In the genomic region with DNA sequence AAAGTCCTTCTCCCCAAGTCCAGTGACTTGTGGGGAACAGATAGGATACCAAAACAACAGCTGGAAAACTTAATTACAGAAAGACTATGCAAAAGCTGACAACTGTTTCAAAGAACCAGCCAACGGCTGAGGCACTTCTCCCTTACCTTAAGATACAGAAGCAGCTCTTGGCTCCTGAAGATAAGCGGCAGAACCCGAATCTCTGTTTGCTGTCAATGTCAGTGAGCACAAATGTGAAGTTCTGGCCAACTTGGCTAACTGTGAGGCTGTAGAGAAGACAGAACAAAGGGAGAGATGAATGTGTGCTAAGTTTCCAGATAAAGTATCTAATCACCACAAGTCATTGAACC, we compare ENCODE assay signal across 15 mouse cellular contexts.
DNase-seq lines count a peak whose midpoint lies in the region; ATAC-seq and TF ChIP-seq lines count a peak whose summit lies in the region.
"Had no signal": no experiment of that assay in that cellular context is flagged by ENCODE, and none has a peak within 500 bp of the region (broad histone marks: within the 10 kb centered on the region; RNA-seq: fewer than 3 reads in every experiment).

No protein-coding gene starts in this region.

- TF ChIP-seq RAD21 in MEL (IDR thresholded peaks at IDR 0.05; ENCODE audit: low read depth, low read length): no peak

- H3K9ac ChIP-seq in MEL (ENCODE audit: control insufficient read depth, low read depth, low read length, poor library complexity, severe bottlenecking): 0 out of 2 replicates have a peak overlapping the region, but pooled peaks have one; percentile 28
- peak overlapping the region; percentile 30; the same call in 1 of the 2 replicates for H3K9ac ChIP-seq in liver, embryonic 15.5 days
- H3K9ac ChIP-seq: limb, embryonic 15.5 days had no signal

- H3K4me3 ChIP-seq in G1E (ENCODE audit: low read depth, low read length) (no peak overlapping the region; the same call in 1 of the 2 replicates), MEL (ENCODE audit: control insufficient read depth in 1 of 2, insufficient read depth in 1 of 2, low read depth in 2 of 2, low read length in 2 of 2) (no peak overlapping the region)
- peak overlapping the region; percentile 33 for H3K4me3 ChIP-seq in erythroblast, embryonic 14.5 days (replicated peaks)
- H3K4me3 ChIP-seq in liver, embryonic 15.5 days (replicated peaks): no peak overlapping the region
- H3K4me3 ChIP-seq: heart, embryonic 10.5 days; limb, embryonic 15.5 days had no signal

- H3K9me3 ChIP-seq in G1E (replicated peaks) (no peaks in the 10 kb centered on the region), MEL (replicated peaks; ENCODE audit: insufficient read depth, low read length) (no peaks in the 10 kb centered on the region)
- H3K9me3 ChIP-seq in erythroblast, embryonic 14.5 days (ENCODE audit: control insufficient read depth, low read length): no peaks in the 10 kb centered on the region
- no peaks in the 10 kb centered on the region for H3K9me3 ChIP-seq in liver, embryonic 15.5 days (replicated peaks)
- H3K9me3 ChIP-seq: heart, embryonic 10.5 days; limb, embryonic 15.5 days had no signal

- H3K27me3 ChIP-seq in G1E (ENCODE audit: insufficient read depth, low read length) (no peaks in the 10 kb centered on the region), MEL (ENCODE audit: control insufficient read depth in 1 of 2, insufficient read depth in 2 of 2, low read length in 2 of 2) (no peaks in the 10 kb centered on the region)
- no peaks in the 10 kb centered on the region for H3K27me3 ChIP-seq in erythroblast, embryonic 14.5 days (ENCODE audit: control insufficient read depth)
- no peaks in the 10 kb centered on the region for H3K27me3 ChIP-seq in liver, embryonic 15.5 days
- H3K27me3 ChIP-seq: limb, embryonic 15.5 days had no signal

- no peak for DNase-seq in G1E (ENCODE audit: low spot score)
- DNase-seq in MEL (ENCODE audit: low read depth, low spot score): peak; percentile 92
- DNase-seq in thymus, postnatal 0 days (ENCODE audit: low spot score): no peak
- DNase-seq in kidney, adult 8-10 months: no peak
- no peak for DNase-seq in kidney, postnatal 36 days
- DNase-seq: adrenal gland, adult 2 months; cerebellum, adult 18-20 months; kidney, adult 18-20 months; lung, postnatal 14 days; thymus, postnatal 36 days had no signal

- H3K4me1 ChIP-seq in G1E (ENCODE audit: insufficient read depth, low read depth, low read length) (peaks cover 65% of the 10 kb centered on the region), MEL (ENCODE audit: control insufficient read depth in 1 of 2, insufficient read depth in 2 of 2, low read length in 2 of 2) (peaks cover 38 to 49% of the 10 kb centered on the region in 2 experiments)
- peaks cover 68% of the 10 kb centered on the region for H3K4me1 ChIP-seq in erythroblast, embryonic 14.5 days (ENCODE audit: control insufficient read depth)
- H3K4me1 ChIP-seq in liver, embryonic 15.5 days (replicated peaks): peaks cover 54% of the 10 kb centered on the region
- H3K4me1 ChIP-seq: limb, embryonic 15.5 days had no signal

- 5% methylated on average over 3 of the region's 3 CpGs for WGBS in liver, embryonic 15.5 days (ENCODE audit: insufficient replicate concordance)

- no peak for TF ChIP-seq CTCF in G1E (IDR thresholded peaks at IDR 0.05; ENCODE audit: low read depth, low read length)
- no peak for TF ChIP-seq CTCF in MEL (IDR thresholded peaks at IDR 0.05 in 2 of 3, conservative IDR thresholded peaks at IDR 0.05 in 1 of 3; ENCODE audit: control insufficient read depth in 1 of 3, insufficient read depth in 1 of 3, low read depth in 2 of 3, low read length in 3 of 3, poor library complexity in 1 of 3, severe bottlenecking in 1 of 3)

- H3K4me2 ChIP-seq in liver, embryonic 15.5 days: peak overlapping the region; percentile 57
- H3K4me2 ChIP-seq: limb, embryonic 15.5 days; midbrain, embryonic 11.5 days had no signal

- H3K36me3 ChIP-seq in G1E (replicated peaks) (peaks cover 18% of the 10 kb centered on the region), MEL (ENCODE audit: control insufficient read depth in 1 of 2, insufficient read depth in 2 of 2, low read length in 2 of 2) (peaks cover 0 to 60% of the 10 kb centered on the region in 2 experiments; a peak in 2 of 4 replicates)
- peaks cover 44% of the 10 kb centered on the region for H3K36me3 ChIP-seq in erythroblast, embryonic 14.5 days (ENCODE audit: control insufficient read depth)
- H3K36me3 ChIP-seq in liver, embryonic 15.5 days (replicated peaks): 0 out of 2 replicates have a peak, but pooled peaks cover 4% of the 10 kb centered on the region
- H3K36me3 ChIP-seq: heart, embryonic 10.5 days; limb, embryonic 15.5 days had no signal

- H3K27ac ChIP-seq in MEL (ENCODE audit: control insufficient read depth, low read depth, low read length): peak overlapping the region; percentile 98
- peak overlapping the region; percentile 82 for H3K27ac ChIP-seq in liver, embryonic 15.5 days (replicated peaks)
- H3K27ac ChIP-seq: limb, embryonic 15.5 days had no signal

- no peak for TF ChIP-seq POLR2A in MEL (IDR thresholded peaks at IDR 0.05; ENCODE audit: control insufficient read depth in 1 of 2, insufficient read depth in 1 of 2, low read depth in 1 of 2, low read length in 2 of 2, poor library complexity in 1 of 2)

- no peaks in the 10 kb centered on the region for H3K79me2 ChIP-seq in MEL (ENCODE audit: control insufficient read depth, insufficient read depth, low read length, poor library complexity)

- peak; percentile 84 for ATAC-seq in G1E (ENCODE audit: extremely low read depth, insufficient number of reproducible peaks, low FRiP score, poor library complexity, severe bottlenecking)
- peak; percentile 87 for ATAC-seq in liver, embryonic 15.5 days (ENCODE audit: insufficient read depth)

- TF ChIP-seq EP300 in MEL (IDR thresholded peaks at IDR 0.05; ENCODE audit: low read depth in 1 of 2, low read length in 2 of 2): peak; percentile 85 to 89

TF ChIP-seq in MEL, 35 proteins besides CTCF, POLR2A, EP300 and RAD21:
- TF ChIP-seq SIN3A (IDR thresholded peaks at IDR 0.05; ENCODE audit: low read length) (peak; percentile 80), ZKSCAN1 (IDR thresholded peaks at IDR 0.05; ENCODE audit: low read depth, low read length) (no peak), ETS1 (IDR thresholded peaks at IDR 0.05; ENCODE audit: low read depth, low read length) (peak; percentile 87), TBP (IDR thresholded peaks at IDR 0.05; ENCODE audit: low read depth, low read length) (peak; percentile 89), MYC (IDR thresholded peaks at IDR 0.05; ENCODE audit: low read depth, low read length) (0 out of 2 replicates have a peak, but pooled peaks have one; percentile 48), UBTF (IDR thresholded peaks at IDR 0.05; ENCODE audit: borderline replicate concordance, insufficient read depth, low read depth, low read length) (0 out of 2 replicates have a peak, but pooled peaks have one; percentile 57), KAT2A (conservative IDR thresholded peaks at IDR 0.05; ENCODE audit: low read depth, low read length) (no peak), MAZ (IDR thresholded peaks at IDR 0.05; ENCODE audit: low read depth, low read length) (no peak), TCF12 (IDR thresholded peaks at IDR 0.05; ENCODE audit: low read depth, low read length) (peak; percentile 92), BHLHE40 (IDR thresholded peaks at IDR 0.05; ENCODE audit: borderline replicate concordance, low read depth, low read length) (peak; percentile 57; the same call in 1 of the 2 replicates), RCOR1 (IDR thresholded peaks at IDR 0.05; ENCODE audit: low read depth, low read length) (peak; percentile 81), ZC3H11A (IDR thresholded peaks at IDR 0.05; ENCODE audit: low read depth, low read length) (0 out of 2 replicates have a peak, but pooled peaks have one; percentile 5), HCFC1 (IDR thresholded peaks at IDR 0.05; ENCODE audit: low read depth, low read length) (no peak), TAL1 (IDR thresholded peaks at IDR 0.05; ENCODE audit: low read length) (peak; percentile 59), GATA1 (IDR thresholded peaks at IDR 0.05; ENCODE audit: low read depth, low read length) (peak; percentile 83; the same call in 1 of the 2 replicates), MYB (IDR thresholded peaks at IDR 0.05; ENCODE audit: low read depth, low read length) (peak; percentile 86)
